Mouse (Mus musculus): Measurements from ENCODE around the gene Alkal2.

The Alkal2 gene

GRCm38 (mm10) chr12:30922401-30922800 is 38.3 kb downstream of the Alkal2 start:
- DNase-seq (ENCODE audit: low spot score in 2 of 2) = no peak

GRCm38 (mm10) chr12:30928182-30928581 is 44.1 kb downstream of the Alkal2 start:
- no peak for DNase-seq (ENCODE audit: low spot score in 2 of 2)

- DNase-seq (ENCODE audit: low spot score in 2 of 2) = no peak
Observed at GRCm38 (mm10) chr12:30933299-30933698, 49.2 kb downstream of the Alkal2 start.

- DNase-seq (ENCODE audit: low spot score in 2 of 2) = no peak
Observed at GRCm38 (mm10) chr12:30936899-30937298, 52.8 kb downstream of the Alkal2 start.

Measured in frontal cortex, postnatal 10 days (tissue).